Mouse (Mus musculus): Measurements from ENCODE around the gene Egfem1. TPM values are rescaled to one million over a fixed set of nuclear protein-coding genes. Genes with fewer than 3 reads are reported as not detected.

Gene Egfem1
- polyA plus RNA-seq, 1 experiment from 2014 or later, result 0.07 TPM

DNA sequence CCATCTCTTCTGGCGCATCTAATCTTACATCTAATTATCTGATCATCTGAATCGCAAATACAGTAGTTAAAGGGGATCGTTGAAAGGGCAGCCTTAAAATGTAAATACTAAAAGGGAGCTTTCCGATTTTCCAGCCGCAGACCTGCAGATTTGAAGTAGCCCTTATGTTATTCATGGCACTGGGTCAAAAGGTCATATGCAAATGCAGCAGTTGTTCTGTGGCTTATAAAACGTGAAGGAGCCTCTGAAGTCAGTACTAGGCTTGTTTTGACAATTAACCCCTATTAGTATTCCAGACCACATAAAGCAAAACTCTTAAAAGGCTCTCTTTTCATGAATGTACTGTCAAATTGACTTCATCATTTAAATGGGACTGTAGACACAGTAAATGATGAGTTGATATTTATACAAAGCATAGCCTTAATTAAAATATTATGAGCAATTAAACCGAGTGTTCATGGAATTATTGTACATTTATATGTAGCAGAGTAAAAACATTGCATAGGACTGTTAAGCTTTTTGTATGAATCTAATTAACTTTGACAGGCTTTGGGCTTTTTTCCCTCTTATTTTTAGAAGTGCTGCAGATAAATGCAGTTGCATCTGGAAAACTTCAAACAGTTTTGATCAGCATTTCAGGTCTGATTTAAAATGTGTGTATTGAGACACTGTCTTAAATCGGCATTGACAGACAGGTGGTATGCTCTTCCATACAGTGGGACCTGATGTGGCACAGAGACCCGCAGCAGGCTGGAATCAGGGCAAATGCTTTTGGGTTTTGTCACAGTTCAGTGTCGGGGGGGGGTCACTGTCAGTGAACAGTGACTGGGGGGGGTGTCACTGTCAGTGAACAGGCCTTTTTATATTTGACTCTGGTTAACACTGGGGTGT is 54.5 kb downstream of the Egfem1 start:
- Histone ChIP-seq H3K27me3 (replicated peaks) (no peaks in the 10 kb centered on the region), H3K4me3 (no peak overlapping the region), H3K27ac (no peak overlapping the region), H3K4me1 (no peaks in the 10 kb centered on the region), H3K9me3 (replicated peaks) (no peaks in the 10 kb centered on the region), H3K36me3 (no peaks in the 10 kb centered on the region), H3K9ac (no peak overlapping the region), H3K4me2 (no peak overlapping the region)
- ATAC-seq, result no peak
- WGBS (ENCODE audit: insufficient replicate concordance), result 36% methylated on average over 10 of the region's 10 CpGs

DNA sequence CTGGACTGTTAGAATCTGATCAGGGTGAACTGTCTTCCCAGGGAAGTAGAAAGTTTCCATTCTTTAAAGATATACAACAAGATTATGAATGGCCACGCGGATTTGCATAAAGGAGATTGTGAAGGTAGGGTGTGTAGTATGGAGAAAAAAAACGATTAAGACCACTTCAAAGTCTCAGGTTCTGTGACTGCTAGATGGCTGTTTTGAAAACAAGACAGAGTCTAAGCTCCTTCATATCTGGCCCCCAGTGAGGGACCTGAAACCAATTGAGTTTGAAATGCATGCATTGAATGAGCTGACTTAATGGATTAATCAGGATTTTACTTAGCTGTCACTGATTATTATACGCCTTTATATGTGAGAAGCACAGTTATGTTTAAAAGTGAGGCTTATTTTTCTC is 86.6 kb downstream of the Egfem1 start:
- 67% methylated on average over 4 of the region's 4 CpGs for WGBS (ENCODE audit: insufficient replicate concordance)
- H3K9ac ChIP-seq, result no peak overlapping the region
- H3K27ac ChIP-seq, result no peak overlapping the region
- ATAC-seq, result no peak
- H3K27me3 ChIP-seq (replicated peaks), result no peaks in the 10 kb centered on the region
- H3K4me2 ChIP-seq, result no peak overlapping the region
- no peaks in the 10 kb centered on the region for H3K9me3 ChIP-seq (replicated peaks)
- H3K36me3 ChIP-seq, result no peaks in the 10 kb centered on the region
- H3K4me3 ChIP-seq, result no peak overlapping the region
- no peaks in the 10 kb centered on the region for H3K4me1 ChIP-seq

DNA sequence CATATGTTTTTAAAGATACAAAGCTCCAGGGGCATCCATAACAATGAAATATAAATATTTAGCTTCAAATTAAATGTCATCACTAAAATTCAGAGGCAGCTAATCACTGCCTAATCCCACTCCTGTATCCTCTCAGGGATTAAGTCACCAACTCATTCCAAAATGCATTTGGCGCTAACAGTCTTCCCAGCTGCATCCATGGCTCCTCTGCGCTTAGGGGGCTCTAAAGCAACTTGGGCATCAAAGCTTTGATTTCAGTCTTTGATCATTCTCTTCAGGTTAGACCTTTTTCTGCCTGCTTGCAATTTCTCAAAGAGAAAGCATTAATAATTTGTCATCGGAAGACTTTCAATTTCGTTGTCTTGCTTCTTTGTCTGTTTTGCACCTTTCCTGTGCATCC is 87.2 kb downstream of the Egfem1 start:
- ATAC-seq, result no peak
- no peaks in the 10 kb centered on the region for H3K9me3 ChIP-seq (replicated peaks)
- no peak overlapping the region for H3K4me2 ChIP-seq
- no peaks in the 10 kb centered on the region for H3K4me1 ChIP-seq
- no peak overlapping the region for H3K4me3 ChIP-seq
- H3K27ac ChIP-seq, result no peak overlapping the region
- H3K27me3 ChIP-seq (replicated peaks), result no peaks in the 10 kb centered on the region
- WGBS (ENCODE audit: insufficient replicate concordance), result 62% methylated on average over 4 of the region's 4 CpGs
- H3K9ac ChIP-seq, result no peak overlapping the region
- H3K36me3 ChIP-seq, result no peaks in the 10 kb centered on the region

DNA sequence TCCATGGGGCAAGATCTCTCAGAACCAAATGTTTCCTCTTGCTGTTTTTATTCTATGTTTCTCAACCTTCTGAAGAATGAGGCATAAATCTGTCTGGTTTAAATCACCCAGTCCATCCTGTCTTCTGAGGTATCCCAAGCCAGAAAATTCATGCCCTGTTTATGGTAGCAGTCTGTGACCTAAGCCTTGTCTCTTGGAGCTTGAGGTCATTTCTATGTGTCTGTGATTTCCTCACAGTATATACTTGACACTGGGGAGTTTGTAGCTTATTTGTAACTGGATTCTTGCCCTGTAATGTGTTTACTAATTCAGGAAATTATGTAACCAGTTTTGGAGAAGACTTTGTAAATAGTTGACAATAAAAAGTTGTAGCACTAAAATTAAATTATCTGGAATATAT is 95.2 kb downstream of the Egfem1 start:
- H3K4me1 ChIP-seq, result no peaks in the 10 kb centered on the region
- H3K27ac ChIP-seq, result no peak overlapping the region
- no peaks in the 10 kb centered on the region for H3K27me3 ChIP-seq (replicated peaks)
- no peak overlapping the region for H3K4me2 ChIP-seq
- no peak overlapping the region for H3K9ac ChIP-seq
- no peak for ATAC-seq
- H3K4me3 ChIP-seq, result no peak overlapping the region
- no peaks in the 10 kb centered on the region for H3K36me3 ChIP-seq
- no peaks in the 10 kb centered on the region for H3K9me3 ChIP-seq (replicated peaks)

DNA sequence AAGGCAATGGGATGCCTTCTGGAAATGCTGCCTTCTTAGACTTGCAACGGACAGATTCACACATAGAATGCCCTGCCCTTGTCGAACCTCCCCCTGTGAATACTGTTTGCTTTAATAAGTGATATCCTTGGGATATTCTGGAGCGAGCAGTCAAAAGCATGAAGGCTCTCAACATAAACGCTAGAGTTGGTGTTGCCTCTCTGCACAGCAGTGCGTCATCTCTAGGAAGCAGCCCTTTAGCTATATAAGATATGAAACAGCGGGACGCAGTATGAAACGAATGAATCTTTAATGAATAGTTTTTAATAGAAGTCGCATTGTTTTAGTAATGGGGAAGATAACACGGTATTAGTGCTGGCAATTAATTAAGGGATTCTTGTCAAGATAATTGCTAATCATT is 101.2 kb downstream of the Egfem1 start:
- H3K4me3 ChIP-seq, result no peak overlapping the region
- no peaks in the 10 kb centered on the region for H3K4me1 ChIP-seq
- no peak overlapping the region for H3K4me2 ChIP-seq
- H3K9me3 ChIP-seq (replicated peaks), result no peaks in the 10 kb centered on the region
- H3K36me3 ChIP-seq, result no peaks in the 10 kb centered on the region
- WGBS (ENCODE audit: insufficient replicate concordance), result 74% methylated on average over 10 of the region's 10 CpGs
- ATAC-seq, result no peak
- no peak overlapping the region for H3K27ac ChIP-seq
- no peak overlapping the region for H3K9ac ChIP-seq
- H3K27me3 ChIP-seq (replicated peaks), result no peaks in the 10 kb centered on the region

DNA sequence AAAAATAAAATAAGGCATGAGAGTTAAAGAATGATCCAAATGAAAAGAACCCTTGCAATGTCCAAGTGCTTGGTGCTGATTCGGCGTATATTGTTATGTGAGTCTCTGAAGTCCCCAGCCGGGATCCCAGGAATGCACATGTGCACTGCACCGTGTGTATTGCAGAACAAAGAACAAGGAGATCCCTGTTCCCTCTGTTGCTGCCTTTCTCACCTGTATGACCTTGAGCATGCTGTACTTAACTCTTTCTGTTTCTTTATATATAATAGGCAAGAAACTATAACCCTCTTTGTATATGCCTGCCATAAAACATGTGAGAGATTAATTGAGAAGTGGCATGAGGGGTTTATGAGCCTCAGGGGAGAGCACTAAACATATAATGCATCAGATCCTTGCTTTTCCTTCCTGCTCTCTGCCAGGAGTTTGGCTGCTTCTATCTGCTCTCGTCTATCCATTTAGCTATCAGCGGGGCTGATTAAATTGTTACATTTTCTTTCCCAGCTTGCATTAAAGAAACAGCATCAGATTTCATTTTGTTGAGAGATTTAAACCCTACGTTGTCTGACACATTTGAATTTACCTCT is 101.9 kb downstream of the Egfem1 start:
- H3K27ac ChIP-seq, result no peak overlapping the region
- no peaks in the 10 kb centered on the region for H3K9me3 ChIP-seq (replicated peaks)
- H3K4me2 ChIP-seq, result no peak overlapping the region
- no peaks in the 10 kb centered on the region for H3K27me3 ChIP-seq (replicated peaks)
- no peak for ATAC-seq
- no peaks in the 10 kb centered on the region for H3K4me1 ChIP-seq
- no peaks in the 10 kb centered on the region for H3K36me3 ChIP-seq
- 57% methylated on average over 7 of the region's 7 CpGs for WGBS (ENCODE audit: insufficient replicate concordance)
- H3K4me3 ChIP-seq, result no peak overlapping the region
- no peak overlapping the region for H3K9ac ChIP-seq

DNA sequence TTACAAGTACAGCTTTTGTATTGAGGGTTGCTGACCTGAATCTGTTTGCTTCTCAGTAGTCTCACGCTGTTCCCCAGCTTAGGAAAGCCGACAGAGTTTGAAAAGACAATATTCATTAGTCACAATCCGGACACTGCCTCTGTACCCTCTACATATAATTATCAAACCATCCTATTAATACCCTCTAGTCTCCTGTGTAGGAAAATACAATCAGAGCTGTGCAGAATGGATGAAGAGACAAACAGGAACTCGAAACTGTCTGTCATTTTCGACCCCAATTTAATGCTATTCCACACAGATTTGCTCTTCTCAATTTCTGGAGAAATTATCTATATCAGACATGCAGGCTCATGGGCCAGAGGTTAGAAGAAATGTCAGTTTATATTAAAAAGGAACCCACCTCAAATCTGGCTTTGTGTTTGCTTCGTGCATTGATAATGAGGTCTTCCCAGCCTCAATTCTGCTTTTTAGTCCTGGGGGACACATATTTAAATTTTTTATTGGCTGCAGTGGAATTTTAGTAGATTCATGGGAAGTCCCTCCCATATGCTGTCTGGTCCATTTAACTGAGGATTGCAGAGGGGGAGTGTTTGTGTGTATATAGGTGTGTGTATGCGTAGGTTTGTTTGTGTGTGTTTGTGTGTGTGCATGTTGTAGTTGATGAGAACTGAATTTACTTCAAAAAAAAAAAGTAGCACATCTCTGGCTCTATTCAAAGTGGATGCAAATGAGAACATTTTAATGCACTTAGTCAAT is 102.8 kb downstream of the Egfem1 start:
- no peak for ATAC-seq
- Histone ChIP-seq H3K9me3 (replicated peaks) (no peaks in the 10 kb centered on the region), H3K36me3 (no peaks in the 10 kb centered on the region), H3K27me3 (replicated peaks) (no peaks in the 10 kb centered on the region), H3K27ac (no peak overlapping the region), H3K4me2 (no peak overlapping the region), H3K4me1 (no peaks in the 10 kb centered on the region), H3K9ac (no peak overlapping the region), H3K4me3 (no peak overlapping the region)
- 64% methylated on average over 7 of the region's 7 CpGs for WGBS (ENCODE audit: insufficient replicate concordance)

DNA sequence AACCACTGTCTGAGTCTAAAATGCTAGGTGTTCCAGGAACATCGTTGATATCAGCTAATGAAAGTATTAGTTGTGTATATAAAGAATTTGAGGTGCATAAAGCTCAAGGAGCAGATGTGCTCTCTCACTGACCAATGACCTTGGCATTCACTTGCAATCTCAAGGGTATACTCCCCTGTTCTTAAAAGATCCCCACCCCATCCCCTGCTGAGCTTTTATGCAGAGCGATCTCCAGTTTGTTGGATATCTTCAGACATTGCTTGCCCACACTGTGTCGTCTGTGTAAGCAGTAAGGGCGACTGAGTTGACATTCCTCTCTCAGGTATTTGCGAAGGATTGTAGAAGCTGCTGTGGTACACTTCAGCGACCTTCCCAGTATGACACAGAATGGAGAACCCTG is 108.4 kb downstream of the Egfem1 start:
- Histone ChIP-seq H3K4me3 (no peak overlapping the region), H3K4me2 (no peak overlapping the region), H3K9me3 (replicated peaks) (no peaks in the 10 kb centered on the region), H3K9ac (no peak overlapping the region), H3K27ac (no peak overlapping the region), H3K27me3 (replicated peaks) (no peaks in the 10 kb centered on the region), H3K4me1 (no peaks in the 10 kb centered on the region), H3K36me3 (no peaks in the 10 kb centered on the region)
- 48% methylated on average over 6 of the region's 6 CpGs for WGBS (ENCODE audit: insufficient replicate concordance)
- ATAC-seq, result no peak

DNA sequence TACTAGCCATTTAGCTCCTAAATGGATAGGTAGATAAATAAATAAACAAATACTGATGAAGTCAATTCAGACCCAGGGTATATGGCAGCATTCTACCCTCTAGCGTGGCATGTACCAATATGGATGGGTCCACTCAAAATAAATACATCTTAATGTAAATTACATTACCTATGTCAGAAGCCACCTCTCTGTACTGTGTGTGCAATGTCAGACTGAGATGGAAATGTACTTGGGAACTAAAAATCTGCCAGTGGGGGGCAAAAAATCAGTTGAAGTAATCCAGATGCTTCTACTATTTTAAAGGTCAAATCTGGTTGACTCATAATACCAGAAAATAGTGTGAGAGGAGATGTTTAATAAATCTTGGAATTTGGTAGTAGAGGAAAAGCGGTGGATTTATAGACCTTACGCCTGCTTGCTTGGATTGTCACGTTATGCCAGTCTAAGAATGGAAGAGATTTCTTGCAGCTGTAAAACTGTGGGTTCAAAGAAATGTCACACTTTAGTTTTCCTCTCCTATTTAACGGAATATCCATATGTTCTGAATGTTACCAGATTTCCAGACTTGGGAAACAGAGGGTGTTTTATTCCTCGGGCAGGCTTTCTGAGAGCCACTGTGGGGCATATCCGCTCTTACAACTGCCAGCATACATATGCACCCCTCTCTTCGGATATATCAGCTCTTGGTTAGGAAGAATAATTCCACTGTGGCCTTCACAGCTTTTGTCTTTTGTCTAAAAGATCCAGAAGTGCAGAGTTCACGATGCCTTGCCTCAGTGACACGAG is 116.1 kb downstream of the Egfem1 start:
- Histone ChIP-seq H3K27ac (no peak overlapping the region), H3K4me2 (no peak overlapping the region), H3K27me3 (replicated peaks) (no peaks in the 10 kb centered on the region), H3K4me3 (no peak overlapping the region), H3K9me3 (replicated peaks) (no peaks in the 10 kb centered on the region), H3K4me1 (no peaks in the 10 kb centered on the region), H3K36me3 (no peaks in the 10 kb centered on the region), H3K9ac (no peak overlapping the region)
- no peak for ATAC-seq
- WGBS (ENCODE audit: insufficient replicate concordance), result 71% methylated on average over 10 of the region's 10 CpGs

DNA sequence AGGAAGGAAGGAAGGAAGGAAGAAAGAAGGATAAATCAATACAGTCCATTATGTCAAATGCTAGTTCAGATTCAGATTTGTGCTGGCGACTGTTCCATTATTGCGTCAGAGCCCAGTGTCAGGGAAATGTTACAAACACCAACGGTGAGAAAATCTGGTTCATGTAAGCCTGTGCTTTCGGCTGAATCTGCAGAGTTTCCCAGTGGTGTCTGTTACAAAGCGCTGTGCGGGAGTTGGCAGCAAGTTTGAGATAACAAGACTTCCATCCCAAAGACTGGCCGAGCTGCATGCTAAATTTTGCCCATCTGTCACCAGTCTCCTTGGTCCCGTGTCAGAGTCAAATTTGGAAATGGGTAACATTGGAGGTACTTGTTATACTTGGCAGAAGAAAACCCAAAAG is 118.8 kb downstream of the Egfem1 start:
- H3K36me3 ChIP-seq, result no peaks in the 10 kb centered on the region
- no peak overlapping the region for H3K4me2 ChIP-seq
- H3K9ac ChIP-seq, result no peak overlapping the region
- WGBS (ENCODE audit: insufficient replicate concordance), result 71% methylated on average over 8 of the region's 8 CpGs
- ATAC-seq, result no peak
- no peaks in the 10 kb centered on the region for H3K4me1 ChIP-seq
- no peaks in the 10 kb centered on the region for H3K9me3 ChIP-seq (replicated peaks)
- no peaks in the 10 kb centered on the region for H3K27me3 ChIP-seq (replicated peaks)
- H3K27ac ChIP-seq, result no peak overlapping the region
- no peak overlapping the region for H3K4me3 ChIP-seq

DNA sequence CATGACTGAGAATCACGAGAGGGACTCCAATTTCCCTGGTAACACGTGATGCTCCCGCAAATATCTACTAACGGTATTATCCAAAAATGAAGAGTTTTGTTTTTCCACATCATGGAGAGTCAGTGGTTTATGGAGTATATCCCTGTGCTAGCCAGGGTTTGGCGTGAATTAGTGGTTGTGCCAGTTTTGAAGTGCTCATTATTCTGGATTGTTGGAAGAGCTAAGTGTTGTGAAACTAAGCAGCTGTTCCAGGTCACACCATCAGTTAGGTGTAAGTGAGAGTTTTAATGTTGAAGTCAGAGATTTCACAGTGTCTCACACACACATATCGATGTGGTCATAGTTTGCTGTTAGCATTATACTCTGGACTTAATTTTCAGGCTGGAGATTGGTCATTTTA is 120.7 kb downstream of the Egfem1 start:
- ATAC-seq, result no peak
- Histone ChIP-seq H3K9ac (no peak overlapping the region), H3K9me3 (replicated peaks) (no peaks in the 10 kb centered on the region), H3K36me3 (no peaks in the 10 kb centered on the region), H3K4me3 (no peak overlapping the region), H3K4me2 (no peak overlapping the region), H3K4me1 (no peaks in the 10 kb centered on the region), H3K27me3 (replicated peaks) (no peaks in the 10 kb centered on the region), H3K27ac (no peak overlapping the region)
- WGBS (ENCODE audit: insufficient replicate concordance), result 72% methylated on average over 6 of the region's 6 CpGs

DNA sequence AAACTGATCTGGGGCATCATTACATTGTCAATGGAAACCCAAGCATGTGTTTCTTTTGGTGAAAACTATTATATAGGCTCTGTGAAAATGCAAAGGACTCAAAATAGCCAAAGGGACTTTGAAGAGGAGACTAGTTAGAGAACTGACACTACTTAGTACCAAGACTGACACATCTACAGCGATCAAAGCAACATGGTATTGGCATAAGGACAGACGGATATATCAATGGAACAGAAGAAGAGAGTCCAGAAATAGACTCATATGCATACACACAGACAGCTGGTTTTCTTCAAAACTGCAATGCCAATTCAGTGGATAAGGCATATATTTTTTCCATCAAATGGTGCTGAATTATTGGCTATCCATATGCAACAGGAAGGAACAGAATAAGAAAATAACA is 140.6 kb downstream of the Egfem1 start:
- 58% methylated on average over 2 of the region's 2 CpGs for WGBS (ENCODE audit: insufficient replicate concordance)
- no peaks in the 10 kb centered on the region for H3K36me3 ChIP-seq
- no peak overlapping the region for H3K27ac ChIP-seq
- no peak overlapping the region for H3K4me3 ChIP-seq
- no peak for ATAC-seq
- H3K9ac ChIP-seq, result no peak overlapping the region
- H3K27me3 ChIP-seq (replicated peaks), result no peaks in the 10 kb centered on the region
- H3K4me2 ChIP-seq, result no peak overlapping the region
- no peaks in the 10 kb centered on the region for H3K9me3 ChIP-seq (replicated peaks)
- H3K4me1 ChIP-seq, result no peaks in the 10 kb centered on the region
